Mouse (Mus musculus) heart, adult 2 months (tissue): ENCODE measurements at regions not wholly inside any gene's neighbourhood (a gene's known extent, or its start where the extent isn't known, plus 50 kb on each side); places are given as distances from the start of the nearest gene placed in this dataset.

Experiments used
- DNase-seq, 2 experiments: peaks; one replicate each; pipeline ENCODE4 v3.0.0; 2021
- H3K27ac ChIP-seq: fragments of 200-600 bp; 2 replicates; pipeline ENCODE4 v1.8.1; 2022
- H3K27me3 ChIP-seq: fragments of 200-500 bp; 2 replicates; pipeline ENCODE4 v1.6.1; 2012; ENCODE audit warnings: mild to moderate bottlenecking, low read length, inconsistent platforms, mixed read lengths; ENCODE audit not compliant: control insufficient read depth, insufficient read depth
- H3K36me3 ChIP-seq: fragments of 200-500 bp; 2 replicates; pipeline ENCODE4 v1.6.1; 2012; ENCODE audit warnings: low read length, inconsistent platforms; ENCODE audit not compliant: control insufficient read depth, insufficient read depth
- H3K4me1 ChIP-seq: fragments of 200-500 bp; 2 replicates; pipeline ENCODE4 v1.6.1; 2011; ENCODE audit warnings: low read length; ENCODE audit not compliant: control insufficient read depth, insufficient read depth
- H3K4me3 ChIP-seq: fragments of 200-600 bp; 2 replicates; pipeline ENCODE4 v1.8.1; 2022
- H3K79me2 ChIP-seq: fragments of 200-500 bp; replicated peaks from 2 replicates; pipeline ENCODE4 v1.6.1; 2012; ENCODE audit warnings: mild to moderate bottlenecking, inconsistent platforms, low read length, moderate library complexity, mixed read lengths; ENCODE audit not compliant: control insufficient read depth, insufficient read depth
- H3K9ac ChIP-seq: fragments of 200-500 bp; 2 replicates; pipeline ENCODE4 v1.6.1; 2012; ENCODE audit warnings: low read depth, mild to moderate bottlenecking, control low read depth, inconsistent platforms, low read length, mixed read lengths
- CTCF ChIP-seq: fragments of 200-600 bp; IDR thresholded peaks from 2 replicates; pipeline ENCODE4 v1.8.1; 2022; ENCODE audit warnings: antibody characterized with exemption, mild to moderate bottlenecking, moderate library complexity
- EP300 ChIP-seq: fragments of 200-500 bp; IDR thresholded peaks from 2 replicates; pipeline ENCODE4 v1.6.1; 2011; ENCODE audit warnings: low read depth, low read length, control low read depth; ENCODE audit not compliant: insufficient read depth
- POLR2A ChIP-seq: fragments of 200-500 bp; IDR thresholded peaks from 2 replicates; pipeline ENCODE4 v1.6.1; 2011; ENCODE audit warnings: mild to moderate bottlenecking, low read depth, low read length, control low read depth; ENCODE audit not compliant: insufficient read depth
- WGBS: fragments of 180-500 bp; shearing (Covaris S2); methylation state at CpG from one replicate; pipeline ENCODE4 v1.1.7; 2018; 5-methylcytosine and 5-hydroxymethylcytosine counted together
- intact Hi-C: fragments of 180-260 bp; cut with DNase I; formaldehyde crosslinking; loops from one replicate; pipeline ENCODE4 v1.15.1; 2025

DNA sequence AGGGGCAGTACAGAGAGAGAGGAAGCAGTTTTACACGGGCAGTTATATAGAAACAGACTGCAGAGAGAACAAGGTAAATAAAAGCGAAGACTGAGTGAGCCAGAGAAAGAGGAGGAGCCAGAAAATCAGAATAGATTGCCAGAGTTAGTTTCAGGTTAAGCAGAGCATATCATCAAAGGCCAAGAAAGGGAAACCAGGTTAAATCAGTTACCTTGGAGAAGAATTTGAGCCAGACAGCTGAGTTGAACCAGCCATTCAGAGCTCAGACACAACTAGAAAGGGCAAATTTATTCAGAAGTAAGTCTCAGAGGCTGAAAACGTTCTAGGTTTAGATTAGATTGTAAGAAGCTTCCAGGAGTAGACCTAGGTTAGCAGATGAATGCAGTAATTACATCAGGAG, 858.6 kb downstream of the Adgrl3 start:
- no peaks in the 10 kb centered on the region for H3K27me3 ChIP-seq
- no peaks in the 10 kb centered on the region for H3K36me3 ChIP-seq
- H3K27ac ChIP-seq, result no peak overlapping the region
- no peak overlapping the region for H3K9ac ChIP-seq
- TF ChIP-seq CTCF, result no peak
- no peak for TF ChIP-seq POLR2A
- TF ChIP-seq EP300, result no peak
- 51% methylated on average over 3 of the region's 3 CpGs for WGBS
- no peaks in the 10 kb centered on the region for H3K4me1 ChIP-seq
- intact Hi-C loops, result no loop called here
- no peak overlapping the region for H3K4me3 ChIP-seq
- no peaks in the 10 kb centered on the region for H3K79me2 ChIP-seq
- DNase-seq, result no peak

DNA sequence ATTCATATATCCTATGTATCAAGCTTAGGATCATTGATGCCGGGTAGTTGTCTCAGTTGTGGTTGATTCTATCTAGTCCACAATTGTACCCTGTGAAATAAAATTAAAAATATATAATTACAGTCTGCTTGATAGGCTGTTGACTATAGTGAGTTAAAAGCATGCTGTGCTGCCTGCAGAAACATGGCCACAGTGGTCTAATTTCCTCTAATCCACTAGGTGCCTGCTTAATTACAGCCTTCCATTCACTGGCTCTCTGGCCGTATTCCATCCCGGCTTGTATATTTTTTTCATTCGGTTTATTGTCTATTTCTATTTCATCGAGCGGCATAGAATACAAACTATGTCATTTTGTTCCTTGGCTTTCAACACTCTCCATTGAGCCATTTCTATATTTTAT, 873.4 kb downstream of the Adgrl3 start:
- no peak overlapping the region for H3K9ac ChIP-seq
- 90% methylated on average over 6 of the region's 6 CpGs for WGBS
- intact Hi-C loops, result no loop called here
- H3K36me3 ChIP-seq, result no peaks in the 10 kb centered on the region
- no peaks in the 10 kb centered on the region for H3K27me3 ChIP-seq
- no peaks in the 10 kb centered on the region for H3K79me2 ChIP-seq
- TF ChIP-seq CTCF (no peak), POLR2A (no peak), EP300 (no peak)
- H3K4me1 ChIP-seq, result no peaks in the 10 kb centered on the region
- DNase-seq, result no peak
- no peak overlapping the region for H3K4me3 ChIP-seq
- H3K27ac ChIP-seq, result no peak overlapping the region

DNA sequence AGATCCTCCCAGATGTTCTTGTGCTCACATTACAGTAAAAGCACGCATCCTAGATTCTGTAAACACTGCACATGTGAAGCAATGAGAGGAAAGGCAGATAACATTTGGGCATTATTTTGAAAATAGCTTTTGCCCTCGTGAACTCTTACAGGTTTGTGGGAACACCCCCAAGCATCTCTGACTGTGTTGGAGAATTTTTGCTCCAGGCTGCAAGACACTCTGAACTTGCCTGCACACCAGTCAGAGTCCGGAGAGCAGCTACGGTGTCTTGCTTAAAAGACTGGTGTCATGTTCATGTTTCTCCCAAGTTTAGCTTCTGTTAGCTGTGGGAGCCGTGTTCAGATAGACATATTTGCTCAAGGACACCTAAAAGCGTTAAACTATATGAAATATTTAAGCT, 889.4 kb downstream of the Adgrl3 start:
- TF ChIP-seq EP300 (no peak), CTCF (no peak), POLR2A (no peak)
- intact Hi-C loops, result no loop called here

DNA sequence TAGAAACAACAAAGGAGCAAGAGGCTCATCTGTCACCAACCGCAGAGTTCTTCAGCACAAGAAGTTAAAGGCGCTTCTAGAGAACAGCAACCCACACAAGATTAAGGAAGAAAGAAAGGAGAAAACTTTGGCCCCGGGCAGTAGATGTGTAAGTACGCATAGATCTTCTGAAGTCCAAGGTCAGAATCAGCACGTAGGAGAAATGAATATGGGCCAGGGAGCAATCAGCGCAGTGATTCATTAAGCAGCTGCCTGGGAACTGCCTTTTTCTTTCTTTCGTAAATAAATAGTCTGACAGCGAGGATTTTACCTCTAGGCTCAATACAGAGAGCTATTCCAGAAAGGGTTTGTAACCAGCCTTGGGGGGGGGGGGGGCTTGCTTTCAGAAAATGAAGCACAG, 890.0 kb downstream of the Adgrl3 start:
- H3K4me3 ChIP-seq, result no peak overlapping the region
- no peak overlapping the region for H3K27ac ChIP-seq
- no peaks in the 10 kb centered on the region for H3K4me1 ChIP-seq
- no peaks in the 10 kb centered on the region for H3K79me2 ChIP-seq
- no peaks in the 10 kb centered on the region for H3K27me3 ChIP-seq
- WGBS, result 65% methylated on average over 8 of the region's 8 CpGs
- DNase-seq, result no peak
- intact Hi-C loops, result no loop called here
- H3K9ac ChIP-seq, result no peak overlapping the region
- TF ChIP-seq POLR2A, result no peak
- TF ChIP-seq EP300, result no peak
- no peak for TF ChIP-seq CTCF
- H3K36me3 ChIP-seq, result no peaks in the 10 kb centered on the region

More for the DNA sequence above, 889.4 kb downstream of the Adgrl3 start:
- Histone ChIP-seq H3K36me3 (no peaks in the 10 kb centered on the region), H3K4me1 (no peaks in the 10 kb centered on the region), H3K27ac (no peak overlapping the region), H3K9ac (no peak overlapping the region), H3K4me3 (no peak overlapping the region), H3K79me2 (no peaks in the 10 kb centered on the region), H3K27me3 (no peaks in the 10 kb centered on the region)
- 56% methylated on average over 6 of the region's 6 CpGs for WGBS
- DNase-seq, result no peak

DNA sequence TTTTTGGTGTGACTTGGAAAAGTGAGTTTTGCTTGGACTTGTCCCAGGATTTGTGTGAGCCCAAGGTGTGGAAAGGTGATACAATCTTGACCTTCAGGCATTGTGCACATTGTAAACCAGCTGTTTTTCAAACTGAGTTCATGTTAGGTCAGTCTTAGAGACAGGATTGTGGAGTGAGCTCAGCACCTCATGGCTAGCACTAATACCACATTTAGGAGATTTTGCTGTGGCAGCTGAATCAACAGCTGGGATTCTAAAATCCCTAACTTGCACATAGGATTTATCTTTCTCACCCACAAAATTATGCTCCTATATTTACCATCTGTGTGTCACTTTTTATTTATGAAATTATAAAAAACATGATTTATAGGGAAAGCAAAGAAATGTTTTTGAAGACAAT, 896.7 kb downstream of the Adgrl3 start:
- no peaks in the 10 kb centered on the region for H3K79me2 ChIP-seq
- TF ChIP-seq POLR2A (no peak), EP300 (no peak), CTCF (no peak)
- intact Hi-C loops, result no loop called here
- H3K9ac ChIP-seq, result no peak overlapping the region
- DNase-seq, result no peak
- no peak overlapping the region for H3K4me3 ChIP-seq
- H3K36me3 ChIP-seq, result no peaks in the 10 kb centered on the region
- H3K27ac ChIP-seq, result no peak overlapping the region
- H3K27me3 ChIP-seq, result no peaks in the 10 kb centered on the region
- no peaks in the 10 kb centered on the region for H3K4me1 ChIP-seq

DNA sequence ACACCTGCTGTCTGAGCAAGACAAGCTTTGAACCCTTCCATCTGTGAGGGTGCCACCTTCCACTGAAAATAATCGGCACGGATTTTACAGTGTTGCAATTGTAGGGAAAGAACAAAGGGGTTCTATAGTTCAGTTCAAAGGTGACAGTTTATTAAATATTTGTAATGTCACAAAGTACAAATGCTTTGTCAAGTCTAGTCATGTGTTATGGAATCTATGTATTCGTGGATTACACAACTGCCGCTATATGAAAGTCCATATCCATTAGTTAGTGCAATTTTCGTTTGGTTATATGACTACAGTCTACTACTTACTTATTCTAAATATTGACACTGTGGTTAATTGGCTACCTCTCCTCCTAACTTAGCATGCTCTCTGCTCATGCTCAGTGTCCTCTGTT, 920.9 kb downstream of the Adgrl3 start:
- Histone ChIP-seq H3K4me1 (no peaks in the 10 kb centered on the region), H3K79me2 (no peaks in the 10 kb centered on the region), H3K4me3 (no peak overlapping the region), H3K9ac (no peak overlapping the region), H3K27me3 (no peaks in the 10 kb centered on the region), H3K36me3 (no peaks in the 10 kb centered on the region), H3K27ac (no peak overlapping the region)
- no peak for TF ChIP-seq EP300
- intact Hi-C loops, result no loop called here
- WGBS, result 87% methylated on average over 5 of the region's 5 CpGs
- no peak for DNase-seq
